9 mouse cellular contexts compared by ENCODE assay signal in genomic region chr9:119460410-119460809, GRCm38 (mm10). TPM values are rescaled to one million over a fixed set of nuclear protein-coding genes. Genes with fewer than 3 reads are reported as not detected.
DNase-seq lines count a peak whose midpoint lies in the region; ATAC-seq and TF ChIP-seq lines count a peak whose summit lies in the region.
"Had no signal": no experiment of that assay in that cellular context is flagged by ENCODE, and none has a peak within 500 bp of the region (broad histone marks: within the 10 kb centered on the region; RNA-seq: fewer than 3 reads in every experiment).

No protein-coding gene starts in this region.

- TF ChIP-seq EP300 in heart, postnatal 0 days (IDR thresholded peaks at IDR 0.05; ENCODE audit: low read depth) = no peak

- no peak; the same call in 1 of the 2 replicates for ATAC-seq in heart, postnatal 0 days (ENCODE audit: insufficient read depth, low read depth)

- WGBS in heart, embryonic 10.5 days = 53% methylated on average over 8 of the region's 8 CpGs
- 32% methylated on average over 8 of the region's 8 CpGs for WGBS in heart, postnatal 0 days

- peaks cover 23% of the 10 kb centered on the region for H3K4me1 ChIP-seq in heart, embryonic 10.5 days
- H3K4me1 ChIP-seq in heart, postnatal 0 days (ENCODE audit: control insufficient read depth, insufficient read depth) = 0 out of 2 replicates have a peak, but pooled peaks cover 5% of the 10 kb centered on the region
- H3K4me1 ChIP-seq: midbrain, embryonic 12.5 days had no signal

- peak; percentile 95 for TF ChIP-seq CTCF in heart, postnatal 0 days (IDR thresholded peaks at IDR 0.05; ENCODE audit: low read depth)

- H3K27me3 ChIP-seq in heart, embryonic 10.5 days (ENCODE audit: insufficient read depth, poor library complexity, severe bottlenecking) = no peaks in the 10 kb centered on the region
- no peaks in the 10 kb centered on the region for H3K27me3 ChIP-seq in heart, postnatal 0 days (ENCODE audit: control insufficient read depth, insufficient read depth, low read length)

- peaks cover 61% of the 10 kb centered on the region for H3K36me3 ChIP-seq in heart, embryonic 10.5 days
- H3K36me3 ChIP-seq in heart, postnatal 0 days (replicated peaks; ENCODE audit: control insufficient read depth, insufficient read depth, low read length) = peaks cover 24% of the 10 kb centered on the region

- DNase-seq in heart, adult 18-20 months = peak; percentile 52 to 79
- DNase-seq in heart, embryonic 10.5 days (ENCODE audit: low spot score) = no peak
- peak; percentile 31 to 49 for DNase-seq in adrenal gland, adult 18-20 months (ENCODE audit: low spot score in 2 of 2)
- peak; percentile 86 for DNase-seq in embryo, embryonic 10.5 days (ENCODE audit: low spot score)
- DNase-seq in heart, postnatal 0 days (ENCODE audit: low spot score) = peak; percentile 38
- peak; percentile 42 for DNase-seq in layer of hippocampus, adult 9-11 months
- DNase-seq in lung, postnatal 14 days = peak; percentile 70
- DNase-seq in right cerebral cortex, postnatal 14 days = peak; percentile 77

- H3K27ac ChIP-seq in heart, embryonic 10.5 days = no peak overlapping the region
- no peak overlapping the region for H3K27ac ChIP-seq in heart, postnatal 0 days (ENCODE audit: low read depth)
- H3K27ac ChIP-seq: midbrain, embryonic 12.5 days had no signal

- no peaks in the 10 kb centered on the region for H3K9me3 ChIP-seq in heart, embryonic 10.5 days
- H3K9me3 ChIP-seq in heart, postnatal 0 days (replicated peaks; ENCODE audit: control insufficient read depth, low read length) = no peaks in the 10 kb centered on the region
- H3K9me3 ChIP-seq: midbrain, embryonic 12.5 days had no signal

- H3K4me3 ChIP-seq in heart, embryonic 10.5 days = no peak overlapping the region
- no peak overlapping the region for H3K4me3 ChIP-seq in heart, postnatal 0 days (ENCODE audit: low read depth, low read length)
- H3K4me3 ChIP-seq: midbrain, embryonic 12.5 days had no signal

- H3K9ac ChIP-seq in heart, postnatal 0 days (replicated peaks; ENCODE audit: low read depth, low read length) = no peak overlapping the region
- H3K9ac ChIP-seq: midbrain, embryonic 12.5 days had no signal

- no peak overlapping the region for H3K4me2 ChIP-seq in heart, postnatal 0 days (ENCODE audit: low read depth, low read length)
- H3K4me2 ChIP-seq: midbrain, embryonic 12.5 days had no signal

RNA-seq across cellular contexts. Expression of gene Exog, which starts 15.7 kb away (rescaled TPM):
- total RNA-seq in heart, adult 18-20 months (2021) = 1 to 10 TPM; 2.7 to 4.0 TPM
- 16.2 and 25.0 TPM in 2 replicates for polyA plus RNA-seq in heart, embryonic 10.5 days (2016; fragmentation: Nextera tagmentation; extraction: Ambion mirVana)
- 1 to 10 TPM; 2.9 to 4.0 TPM for total RNA-seq in adrenal gland, adult 18-20 months (2021)
- total RNA-seq in heart, postnatal 0 days (2014; rRNA removed; ENCODE audit: low replicate concordance) = 1.4 and 3.0 TPM in 2 replicates
- 4.2 and 4.8 TPM in 2 replicates for polyA plus RNA-seq in heart, postnatal 0 days (2015; fragmentation: Nextera tagmentation; extraction: Ambion mirVana)

RNA-seq across cellular contexts. Expression of gene Acvr2b, which starts 58.5 kb away (rescaled TPM):
- 1 to 10 TPM; 3.4 to 4.7 TPM for total RNA-seq in heart, adult 18-20 months (2021)
- 29.6 and 35.4 TPM in 2 replicates for polyA plus RNA-seq in heart, embryonic 10.5 days (2016; fragmentation: Nextera tagmentation; extraction: Ambion mirVana)
- total RNA-seq in adrenal gland, adult 18-20 months (2021) = 1 to 10 TPM; 4.8 to 5.0 TPM
- total RNA-seq in heart, postnatal 0 days (2014; rRNA removed; ENCODE audit: low replicate concordance) = 4.3 and 6.6 TPM in 2 replicates
- 6.6 and 6.8 TPM in 2 replicates for polyA plus RNA-seq in heart, postnatal 0 days (2015; fragmentation: Nextera tagmentation; extraction: Ambion mirVana)
